Mouse (Mus musculus): Measurements from ENCODE around the gene Rpsa.

Rpsa gene

GRCm38 (mm10) chr9:120167826-120168225, 40.3 kb downstream of the Rpsa start:
- no peak for DNase-seq (ENCODE audit: low read depth, low spot score)

GRCm38 (mm10) chr9:120171295-120171694, 43.8 kb downstream of the Rpsa start:
- DNase-seq (ENCODE audit: low read depth, low spot score) = peak; percentile 2

GRCm38 (mm10) chr9:120174436-120175137, 47.1 kb downstream of the Rpsa start:
- no peak for DNase-seq (ENCODE audit: low read depth, low spot score)

GRCm38 (mm10) chr9:120178813-120179212, 51.3 kb downstream of the Rpsa start:
- no peak for DNase-seq (ENCODE audit: low read depth, low spot score)

Data from skeletal muscle tissue, adult 2 months (tissue).